Mouse (Mus musculus) liver, embryonic 14.5 days (tissue): ENCODE data around the gene Rpl18a.

Source experiments
- CTCF ChIP-seq: IDR thresholded peaks from 2 replicates; pipeline ENCODE4 v1.5.1; 2016; ENCODE audit warnings: antibody characterized with exemption, low read depth, control low read depth
- EP300 ChIP-seq: IDR thresholded peaks from 2 replicates; pipeline ENCODE4 v1.6.1; 2016; ENCODE audit warnings: antibody characterized with exemption, low read depth

- TF ChIP-seq CTCF (no peak), EP300 (no peak)
Measured at GRCm38 (mm10) chr8:70879500-70879899, 17.7 kb downstream of the Rpl18a start.
